Mouse (Mus musculus) MEL (cell line): ENCODE measurements around the gene Lmf2. TPM values are rescaled to one million over a fixed set of nuclear protein-coding genes. Genes with fewer than 3 reads are reported as not detected.

Experiments used
- DNase-seq: peaks from one replicate; pipeline ENCODE4 v3.0.0; 2011; ENCODE audit warnings: low read depth, low spot score
- H3K27ac ChIP-seq: 2 replicates; pipeline ENCODE4 v1.5.1; 2012; ENCODE audit warnings: low read depth, mild to moderate bottlenecking, control low read depth, low read length, moderate library complexity; ENCODE audit not compliant: control insufficient read depth
- H3K27me3 ChIP-seq, 2 experiments: fragments of 150-350 bp in 1 of 2; sonication (generic) in 1 of 2; 2 replicates each; pipeline ENCODE4 v1.6.1; 2012; ENCODE audit warnings: low read length in 2 of 2, mild to moderate bottlenecking in 2 of 2, improper control_type of control experiment in 1 of 2, moderate library complexity in 1 of 2; ENCODE audit not compliant: insufficient read depth in 2 of 2, control insufficient read depth in 1 of 2
- H3K36me3 ChIP-seq, 2 experiments: 2 replicates each; pipeline ENCODE4 v1.6.1; 2012 to 2014; ENCODE audit warnings: low read length in 2 of 2, improper control_type of control experiment in 1 of 2, inconsistent platforms in 1 of 2, mild to moderate bottlenecking in 1 of 2; ENCODE audit not compliant: insufficient read depth in 2 of 2, control insufficient read depth in 1 of 2
- H3K4me1 ChIP-seq, 2 experiments: fragments of 150-350 bp in 1 of 2; sonication (generic) in 1 of 2; 2 replicates each; pipeline ENCODE4 v1.6.1; 2012; ENCODE audit warnings: low read length in 2 of 2, improper control_type of control experiment in 1 of 2, mild to moderate bottlenecking in 1 of 2; ENCODE audit not compliant: insufficient read depth in 2 of 2, control insufficient read depth in 1 of 2
- H3K4me3 ChIP-seq, 2 experiments: fragments of 150-350 bp in 1 of 2; sonication (generic) in 1 of 2; 2 replicates each; pipeline ENCODE4 v1.5.1; 2012; ENCODE audit warnings: low read depth in 2 of 2, low read length in 2 of 2, mild to moderate bottlenecking in 2 of 2, moderate library complexity in 2 of 2, control low read depth in 1 of 2, improper control_type of control experiment in 1 of 2; ENCODE audit not compliant: control insufficient read depth in 1 of 2, insufficient read depth in 1 of 2
- H3K79me2 ChIP-seq: 2 replicates; pipeline ENCODE4 v1.6.1; 2012; ENCODE audit warnings: mild to moderate bottlenecking, low read length, moderate library complexity; ENCODE audit not compliant: control insufficient read depth, poor library complexity, insufficient read depth
- H3K9ac ChIP-seq: 2 replicates; pipeline ENCODE4 v1.6.1; 2012; ENCODE audit warnings: low read depth, mild to moderate bottlenecking, control low read depth, low read length, moderate library complexity; ENCODE audit not compliant: control insufficient read depth, poor library complexity, severe bottlenecking
- H3K9me3 ChIP-seq: fragments of 150-350 bp; sonication (generic); replicated peaks from 2 replicates; pipeline ENCODE4 v1.6.1; 2012; ENCODE audit warnings: mild to moderate bottlenecking, low read length, improper control_type of control experiment, moderate library complexity; ENCODE audit not compliant: insufficient read depth
- CHD2 ChIP-seq: IDR thresholded peaks from 2 replicates; pipeline ENCODE4 v1.6.1; 2011; ENCODE audit warnings: low read length, improper control_type of control experiment
- E2F4 ChIP-seq: IDR thresholded peaks from 2 replicates; pipeline ENCODE4 v1.6.1; 2011; ENCODE audit warnings: low read depth, low read length, improper control_type of control experiment, borderline replicate concordance
- ELF1 ChIP-seq: IDR thresholded peaks from 2 replicates; pipeline ENCODE4 v1.6.1; 2014; ENCODE audit warnings: low read depth, mild to moderate bottlenecking, inconsistent platforms, low read length, improper control_type of control experiment, moderate library complexity
- GABPA ChIP-seq: IDR thresholded peaks from 2 replicates; pipeline ENCODE4 v1.6.1; 2012; ENCODE audit warnings: low read depth, mild to moderate bottlenecking, inconsistent platforms, low read length, improper control_type of control experiment, moderate library complexity
- GATA1 ChIP-seq: IDR thresholded peaks from 2 replicates; pipeline ENCODE4 v1.6.1; 2011; ENCODE audit warnings: low read depth, low read length, improper control_type of control experiment
- KAT2A ChIP-seq: conservative IDR thresholded peaks from 2 replicates; pipeline ENCODE4 v1.6.1; 2012; ENCODE audit warnings: low read depth, low read length, improper control_type of control experiment, inconsistent platforms
- MAFK ChIP-seq: IDR thresholded peaks from 2 replicates; pipeline ENCODE4 v1.6.1; 2011; ENCODE audit warnings: low read depth, mild to moderate bottlenecking, low read length, improper control_type of control experiment, borderline replicate concordance
- MAX ChIP-seq: IDR thresholded peaks from 2 replicates; pipeline ENCODE4 v1.6.1; 2011; ENCODE audit warnings: low read length, improper control_type of control experiment
- MAZ ChIP-seq: IDR thresholded peaks from 2 replicates; pipeline ENCODE4 v1.6.1; 2012; ENCODE audit warnings: low read depth, mild to moderate bottlenecking, inconsistent platforms, low read length, improper control_type of control experiment
- MEF2A ChIP-seq: IDR thresholded peaks from 2 replicates; pipeline ENCODE4 v1.6.1; 2014; ENCODE audit warnings: low read depth, mild to moderate bottlenecking, inconsistent platforms, low read length, improper control_type of control experiment; ENCODE audit not compliant: poor library complexity, insufficient replicate concordance, severe bottlenecking; ENCODE audit errors: extremely low read depth
- MXI1 ChIP-seq: IDR thresholded peaks from 2 replicates; pipeline ENCODE4 v1.6.1; 2011; ENCODE audit warnings: mild to moderate bottlenecking, low read depth, low read length, improper control_type of control experiment
- MYB ChIP-seq: IDR thresholded peaks from 2 replicates; pipeline ENCODE4 v1.6.1; 2011; ENCODE audit warnings: mild to moderate bottlenecking, low read depth, low read length, improper control_type of control experiment
- NRF1 ChIP-seq: IDR thresholded peaks from 2 replicates; pipeline ENCODE4 v1.6.1; 2014; ENCODE audit warnings: low read depth, mild to moderate bottlenecking, inconsistent platforms, low read length, improper control_type of control experiment, moderate library complexity; ENCODE audit not compliant: poor library complexity, insufficient read depth, severe bottlenecking
- POLR2A ChIP-seq, 2 experiments: IDR thresholded peaks; 2 replicates each; pipeline ENCODE4 v1.6.1; 2011 to 2012; ENCODE audit warnings: low read length in 2 of 2, mild to moderate bottlenecking in 2 of 2, control low read depth in 1 of 2, improper control_type of control experiment in 1 of 2, low read depth in 1 of 2, moderate library complexity in 1 of 2; ENCODE audit not compliant: control insufficient read depth in 1 of 2, insufficient read depth in 1 of 2, poor library complexity in 1 of 2
- POLR2AphosphoS2 ChIP-seq: IDR thresholded peaks from 2 replicates; pipeline ENCODE4 v1.6.1; 2011; ENCODE audit warnings: low read length, improper control_type of control experiment
- RAD21 ChIP-seq: IDR thresholded peaks from 2 replicates; pipeline ENCODE4 v1.6.1; 2011; ENCODE audit warnings: mild to moderate bottlenecking, low read depth, low read length, improper control_type of control experiment
- SMC3 ChIP-seq: IDR thresholded peaks from 2 replicates; pipeline ENCODE4 v1.6.1; 2011; ENCODE audit warnings: low read depth, low read length, improper control_type of control experiment
- TAL1 ChIP-seq: IDR thresholded peaks from 2 replicates; pipeline ENCODE4 v1.6.1; 2012; ENCODE audit warnings: mild to moderate bottlenecking, inconsistent platforms, low read length, moderate library complexity, mixed read lengths
- TBP ChIP-seq: IDR thresholded peaks from 2 replicates; pipeline ENCODE4 v1.8.0; 2011; ENCODE audit warnings: low read depth, low read length, improper control_type of control experiment
- USF2 ChIP-seq, 2 experiments: IDR thresholded peaks; 2 replicates each; pipeline ENCODE4 v1.6.1; 2011 to 2012; ENCODE audit warnings: improper control_type of control experiment in 2 of 2, low read length in 2 of 2, borderline replicate concordance in 1 of 2, inconsistent platforms in 1 of 2, low read depth in 1 of 2, mild to moderate bottlenecking in 1 of 2; ENCODE audit not compliant: insufficient read depth in 1 of 2
- ZC3H11A ChIP-seq: IDR thresholded peaks from 2 replicates; pipeline ENCODE4 v1.6.1; 2012; ENCODE audit warnings: low read depth, mild to moderate bottlenecking, inconsistent platforms, low read length, improper control_type of control experiment
- ZKSCAN1 ChIP-seq: IDR thresholded peaks from 2 replicates; pipeline ENCODE4 v1.6.1; 2012; ENCODE audit warnings: low read depth, mild to moderate bottlenecking, inconsistent platforms, low read length, improper control_type of control experiment, moderate library complexity
- ZNF384 ChIP-seq: IDR thresholded peaks from 2 replicates; pipeline ENCODE4 v1.6.1; 2012; ENCODE audit warnings: low read depth, mild to moderate bottlenecking, inconsistent platforms, low read length, improper control_type of control experiment
- polyA plus RNA-seq, 2 experiments: library from polyadenylated mRNA; stranded (reverse) in 1 of 2; unstranded in 1 of 2; fragments of >175 nt in 1 of 2; fragments of >200 nt in 1 of 2; gene quantifications; 2 replicates each; pipeline versions ENCODE4 v1.2.1 to v1.2.4; 2012; ENCODE audit warnings: low replicate concordance in 2 of 2, low read depth in 1 of 2; ENCODE audit not compliant: insufficient read length in 2 of 2, insufficient read depth in 1 of 2, missing spikeins in 1 of 2
- total RNA-seq: library from RNA; depleted of rRNA; stranded (reverse); fragments of 300-350 nt; gene quantifications from 2 replicates; pipeline ENCODE4 v1.2.3, GENCODE M21; 2012

Lmf2 gene
- total and polyA plus RNA-seq, 3 experiments = 14.5 to 52.0 TPM; not detected in 1

DNA sequence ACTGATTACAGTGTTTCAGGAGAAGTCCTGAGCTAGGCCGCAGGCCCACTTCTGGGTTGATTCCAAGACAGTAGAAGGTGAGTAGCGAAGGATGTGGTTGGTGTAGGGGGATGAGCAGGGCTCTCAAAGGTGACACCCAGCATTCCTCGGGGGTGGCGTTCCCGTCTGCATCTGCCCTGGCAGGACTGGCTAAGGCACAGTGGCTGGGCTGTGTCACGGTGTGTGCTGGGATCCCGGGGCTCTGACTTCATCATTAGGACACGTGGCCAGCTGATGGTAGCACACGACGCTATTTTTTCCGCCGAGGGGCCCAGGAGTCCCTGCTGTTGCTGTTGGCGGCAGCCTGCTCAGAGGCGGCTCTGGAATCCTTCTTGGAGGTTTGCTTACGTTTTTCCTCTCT, 4.2 kb downstream of the Lmf2 start:
- H3K36me3 ChIP-seq = no peaks in the 10 kb centered on the region
- H3K9me3 ChIP-seq = no peaks in the 10 kb centered on the region
- no peak overlapping the region for H3K27ac ChIP-seq
- peaks cover 0 to 4% of the 10 kb centered on the region in 2 experiments; a peak in 1 of 4 replicates for H3K4me1 ChIP-seq
- no peak overlapping the region for H3K4me3 ChIP-seq
- no peak overlapping the region for H3K9ac ChIP-seq
- no peak for TF ChIP-seq MYB
- TF ChIP-seq POLR2A (IDR thresholded peaks at IDR 0.05; ENCODE audit: control insufficient read depth in 1 of 2, insufficient read depth in 1 of 2, low read depth in 1 of 2, low read length in 2 of 2, poor library complexity in 1 of 2) = no peak
- no peak for TF ChIP-seq MEF2A
- TF ChIP-seq ZNF384 = no peak
- no peak for TF ChIP-seq TBP
- TF ChIP-seq ZKSCAN1 = no peak
- no peak for TF ChIP-seq E2F4
- TF ChIP-seq CHD2 = no peak
- no peak for TF ChIP-seq MXI1
- TF ChIP-seq GABPA = no peak
- no peak for TF ChIP-seq MAX
- no peak for TF ChIP-seq TAL1
- no peak for TF ChIP-seq POLR2AphosphoS2
- TF ChIP-seq NRF1 = no peak
- no peak for TF ChIP-seq MAZ
- H3K79me2 ChIP-seq = peaks cover 18% of the 10 kb centered on the region
- H3K27me3 ChIP-seq = no peaks in the 10 kb centered on the region
- no peak for DNase-seq

- TF ChIP-seq NRF1 = no peak
- TF ChIP-seq GATA1 = no peak
- no peak for TF ChIP-seq POLR2AphosphoS2
- TF ChIP-seq ZC3H11A = no peak
- TF ChIP-seq MAFK = no peak
- no peak for TF ChIP-seq ELF1
- TF ChIP-seq KAT2A = no peak
- no peak for TF ChIP-seq RAD21
- TF ChIP-seq TBP = no peak
- TF ChIP-seq USF2 (IDR thresholded peaks at IDR 0.05; ENCODE audit: borderline replicate concordance in 1 of 2, insufficient read depth in 1 of 2, low read depth in 1 of 2, low read length in 2 of 2) = no peak
- TF ChIP-seq SMC3 = no peak
- H3K79me2 ChIP-seq = peaks cover 11% of the 10 kb centered on the region
- no peak for DNase-seq
- no peaks in the 10 kb centered on the region for H3K9me3 ChIP-seq
- H3K9ac ChIP-seq = no peak overlapping the region
- no peak overlapping the region for H3K27ac ChIP-seq
- peaks cover 0 to 4% of the 10 kb centered on the region in 2 experiments; a peak in 1 of 4 replicates for H3K4me1 ChIP-seq
- no peaks in the 10 kb centered on the region for H3K36me3 ChIP-seq
- H3K4me3 ChIP-seq = no peak overlapping the region
- no peaks in the 10 kb centered on the region for H3K27me3 ChIP-seq
These were observed 5.0 kb downstream of the Lmf2 start for GRCm38 (mm10) chr15:89350447-89350846.
